Mouse (Mus musculus) left cerebral cortex, postnatal 36 days (tissue): ENCODE data around the gene Tgm5. TPM values are rescaled to one million over a fixed set of nuclear protein-coding genes. Genes with fewer than 3 reads are reported as not detected.
"Not testable (repeated sequence)": the region's sequence is repeated elsewhere in the genome, so short reads cannot be mapped to it uniquely, and the experiment has no call there.

Experiments used
- DNase-seq, 2 experiments: peaks; one replicate each; pipeline ENCODE4 v3.0.0; 2021 to 2022; ENCODE audit warnings: low spot score in 2 of 2, mixed read lengths in 1 of 2
- intact Hi-C: fragments of 180-260 bp; cut with DNase I; formaldehyde crosslinking; loops from one replicate; pipeline ENCODE4 v1.15.1; 2025
- total RNA-seq, 2 experiments: library from RNA; stranded (reverse); gene quantifications; 2 replicates each; pipeline ENCODE4 v1.2.3; 2021

Tgm5 gene
- total RNA-seq, 2 experiments from 2014 or later: not detected

GRCm38 (mm10) chr2:121052176-121052575, 33.5 kb downstream of the Tgm5 start:
- intact Hi-C loops: no loop called here
- DNase-seq: no peak

- intact Hi-C loops: no loop called here
- no peak for DNase-seq
Measured at GRCm38 (mm10) chr2:121045653-121046052, 40.0 kb downstream of the Tgm5 start.

- intact Hi-C loops: loop anchor here (2.0 kb wide), 1 partner anchor 62 kb away; no protein-coding TSS in a partner anchor
- DNase-seq: peak; percentile 7 to 14
Measured at GRCm38 (mm10) chr2:121041098-121041497, 44.5 kb downstream of the Tgm5 start.

GRCm38 (mm10) chr2:121039382-121039781, 46.3 kb downstream of the Tgm5 start:
- intact Hi-C loops: no loop called here
- DNase-seq: no peak

GRCm38 (mm10) chr2:121038851-121039250, 46.8 kb downstream of the Tgm5 start:
- DNase-seq, intact Hi-C loops: not testable (repeated sequence)

- intact Hi-C loops: no loop called here
Measured at GRCm38 (mm10) chr2:121036733-121037341, 48.8 kb downstream of the Tgm5 start, which contains the start of gene Epb42. TSS of gene Epb42 (minus strand) at chr2:121037072.

GRCm38 (mm10) chr2:121022918-121023317, 62.7 kb downstream of the Tgm5 start:
- intact Hi-C loops: no loop called here
- no peak for DNase-seq

More at GRCm38 (mm10) chr2:121036733-121037341, 48.8 kb downstream of the Tgm5 start, which contains the start of gene Epb42:
- no peak for DNase-seq

GRCm38 (mm10) chr2:121017151-121017550, 68.5 kb downstream of the Tgm5 start:
- intact Hi-C loops: no loop called here
- DNase-seq: no peak

GRCm38 (mm10) chr2:121016226-121016625, 69.4 kb downstream of the Tgm5 start:
- no peak for DNase-seq

GRCm38 (mm10) chr2:121015507-121015906, 70.1 kb downstream of the Tgm5 start:
- intact Hi-C loops: no loop called here
- no peak for DNase-seq

More at GRCm38 (mm10) chr2:121016226-121016625, 69.4 kb downstream of the Tgm5 start:
- intact Hi-C loops: no loop called here

- DNase-seq: no peak
- intact Hi-C loops: no loop called here
Measured at GRCm38 (mm10) chr2:121012676-121013075, 73.0 kb downstream of the Tgm5 start.

- intact Hi-C loops: no loop called here
Measured at GRCm38 (mm10) chr2:121009071-121009677, 76.5 kb downstream of the Tgm5 start.

GRCm38 (mm10) chr2:121008664-121009007, 77.0 kb downstream of the Tgm5 start:
- intact Hi-C loops: no loop called here
- no peak for DNase-seq

More at GRCm38 (mm10) chr2:121009071-121009677, 76.5 kb downstream of the Tgm5 start:
- DNase-seq: no peak

GRCm38 (mm10) chr2:121007925-121008663, 77.5 kb downstream of the Tgm5 start, which contains the start of gene Ccndbp1:
TSS of gene Ccndbp1 (plus strand) at chr2:121008403.
- peak; percentile 81 to 84 for DNase-seq
- intact Hi-C loops: no loop called here

GRCm38 (mm10) chr2:121006986-121007385, 78.7 kb downstream of the Tgm5 start:
- intact Hi-C loops: no loop called here
- no peak for DNase-seq

- intact Hi-C loops: no loop called here
- no peak for DNase-seq
Measured at GRCm38 (mm10) chr2:121004018-121004811, 81.4 kb downstream of the Tgm5 start.

GRCm38 (mm10) chr2:121003586-121003985, 82.1 kb downstream of the Tgm5 start:
- intact Hi-C loops: no loop called here
- no peak for DNase-seq

GRCm38 (mm10) chr2:120998863-120999262, 86.8 kb downstream of the Tgm5 start:
- DNase-seq: no peak
- intact Hi-C loops: no loop called here

- DNase-seq, intact Hi-C loops: not testable (repeated sequence)
Measured at GRCm38 (mm10) chr2:120996607-120997006, 89.0 kb downstream of the Tgm5 start.
